Mouse (Mus musculus): ENCODE data around the gene H2-Oa.
"Not testable (repeated sequence)": the region's sequence is repeated elsewhere in the genome, so short reads cannot be mapped to it uniquely, and the experiment has no call there.

Gene H2-Oa

GRCm38 (mm10) chr17:34142456-34143010 is 50.4 kb downstream of the H2-Oa start:
- no peak for DNase-seq (ENCODE audit: low spot score in 2 of 2)

GRCm38 (mm10) chr17:34143033-34143432 is 50.9 kb downstream of the H2-Oa start, which contains the start of gene H2-DMb2:
Gene H2-DMb2, plus strand, starts transcription at chr17:34143307.
- DNase-seq (ENCODE audit: low spot score in 2 of 2), result no peak

DNA sequence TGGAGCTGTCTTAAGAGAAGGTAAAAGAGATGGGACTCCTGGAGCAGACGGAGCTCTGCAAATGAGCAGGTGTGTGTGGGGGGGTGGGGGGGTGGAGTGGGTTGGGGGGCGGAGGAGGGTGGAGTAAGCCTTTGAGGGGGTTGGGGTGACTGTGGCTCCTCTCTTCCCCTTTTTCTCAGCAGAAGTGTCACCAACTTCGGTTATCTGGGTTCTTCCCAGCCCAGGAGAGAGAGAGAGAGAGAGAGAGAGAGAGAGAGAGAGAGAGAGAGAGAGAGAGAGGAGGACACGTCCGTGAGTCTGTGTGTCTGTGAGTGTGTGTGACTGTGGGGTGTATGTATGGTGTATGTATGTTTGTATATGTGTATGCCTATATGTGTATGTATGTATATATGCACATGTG is 51.3 kb downstream of the H2-Oa start:
- no peak for DNase-seq (ENCODE audit: low spot score in 2 of 2)

GRCm38 (mm10) chr17:34144221-34144620 is 52.1 kb downstream of the H2-Oa start:
- DNase-seq (ENCODE audit: low spot score in 2 of 2), result not testable (repeated sequence)

Measured in left cerebral cortex, adult 9 months (tissue).